9 mouse cellular contexts compared by ENCODE assay signal in genomic region chr4:128543378-128543777, GRCm38 (mm10).
A peak's percentile ranks its signal among the peaks of the same experiment; 100 is the strongest.
DNase-seq lines count a peak whose midpoint lies in the region; ATAC-seq and TF ChIP-seq lines count a peak whose summit lies in the region.
"Had no signal": no experiment of that assay in that cellular context is flagged by ENCODE, and none has a peak within 500 bp of the region (broad histone marks: within the 10 kb centered on the region; RNA-seq: fewer than 3 reads in every experiment).

No protein-coding gene starts in this region.

- TF ChIP-seq EP300 in liver, postnatal 0 days (IDR thresholded peaks at IDR 0.05; ENCODE audit: low read depth): no peak

- peaks cover 4% of the 10 kb centered on the region for H3K27me3 ChIP-seq in Patski
- no peaks in the 10 kb centered on the region for H3K27me3 ChIP-seq in liver, postnatal 0 days (ENCODE audit: insufficient read depth, low read length)
- H3K27me3 ChIP-seq in thymus, adult 2 months (ENCODE audit: control insufficient read depth, insufficient read depth, low read length): no peaks in the 10 kb centered on the region

- no peak overlapping the region for H3K9ac ChIP-seq in liver, postnatal 0 days (replicated peaks)

- POLR2A ChIA-PET in Patski (lab: Charles Lee): no interaction called here

- 20% methylated on average over 2 of the region's 2 CpGs for WGBS in lung, adult 2 months
- 20% methylated on average over 2 of the region's 2 CpGs for WGBS in liver, postnatal 0 days (ENCODE audit: insufficient replicate concordance)
- 27% methylated on average over 2 of the region's 2 CpGs for WGBS in thymus, adult 2 months

- no peak for DNase-seq in gastrocnemius, adult 2 months
- no peak for DNase-seq in gastrocnemius, postnatal 14 days
- DNase-seq in lung, adult 2 months: peak; percentile 11
- no peak for DNase-seq in lung, postnatal 25 days (ENCODE audit: low spot score)
- no peak for DNase-seq in Patski (ENCODE audit: low read depth, low spot score)
- no peak for DNase-seq in liver, postnatal 0 days
- DNase-seq in thymus, adult 2 months: no peak

- TF ChIP-seq CTCF in gastrocnemius, adult 2 months (IDR thresholded peaks at IDR 0.05): peak; percentile 57
- TF ChIP-seq CTCF in lung, adult 2 months (IDR thresholded peaks at IDR 0.05; ENCODE audit: insufficient read depth, low read length): 0 out of 2 replicates have a peak, but pooled peaks have one; percentile 4
- peak; percentile 63 for TF ChIP-seq CTCF in Patski (IDR thresholded peaks at IDR 0.05)
- peak; percentile 47 for TF ChIP-seq CTCF in liver, postnatal 0 days (IDR thresholded peaks at IDR 0.05; ENCODE audit: low read depth)
- no peak for TF ChIP-seq CTCF in thymus, adult 2 months (IDR thresholded peaks at IDR 0.05; ENCODE audit: borderline replicate concordance, control insufficient read depth, extremely low read depth, insufficient read depth, low read length, poor library complexity)

- CTCF ChIA-PET in Patski (lab: Charles Lee): no interaction called here

- in situ Hi-C loops in Patski (cut with MboI; ENCODE audit: low pct_unique_long_range_greater_than_20kb): loop anchor here (10.0 to 25.0 kb wide), 4 partner anchors 406 to 1179 kb away; no protein-coding TSS in a partner anchor

- no peak for ATAC-seq in Patski
- ATAC-seq in liver, postnatal 0 days: no peak
- no peak for ATAC-seq in erythroid progenitor cell, adult 5-6 weeks (replicated peaks; ENCODE audit: low FRiP score, poor library complexity, severe bottlenecking)

- no peak overlapping the region for H3K27ac ChIP-seq in gastrocnemius, adult 2 months
- no peak overlapping the region for H3K27ac ChIP-seq in liver, postnatal 0 days (ENCODE audit: low read depth)
- H3K27ac ChIP-seq in thymus, adult 2 months (ENCODE audit: control insufficient read depth, insufficient read depth, low read length): no peak overlapping the region

- no peaks in the 10 kb centered on the region for H3K4me1 ChIP-seq in lung, adult 2 months (ENCODE audit: control insufficient read depth, insufficient read depth, low read length)
- no peaks in the 10 kb centered on the region for H3K4me1 ChIP-seq in liver, postnatal 0 days (ENCODE audit: insufficient read depth)
- no peaks in the 10 kb centered on the region for H3K4me1 ChIP-seq in thymus, adult 2 months (replicated peaks; ENCODE audit: control insufficient read depth, insufficient read depth, low read length)

- H3K9me3 ChIP-seq in liver, postnatal 0 days (ENCODE audit: low read length): no peaks in the 10 kb centered on the region

- H3K36me3 ChIP-seq in liver, postnatal 0 days (replicated peaks; ENCODE audit: insufficient read depth, low read length): no peaks in the 10 kb centered on the region
- H3K36me3 ChIP-seq in thymus, adult 2 months (ENCODE audit: control insufficient read depth, insufficient read depth, low read length): no peaks in the 10 kb centered on the region

- no peak for TF ChIP-seq POLR2A in lung, adult 2 months (IDR thresholded peaks at IDR 0.05; ENCODE audit: borderline replicate concordance, extremely low read depth, low read depth, low read length)
- TF ChIP-seq POLR2A in thymus, adult 2 months (IDR thresholded peaks at IDR 0.05; ENCODE audit: control insufficient read depth, extremely low read depth, insufficient read depth, low read length, poor library complexity): no peak

- no peak overlapping the region for H3K4me2 ChIP-seq in liver, postnatal 0 days (ENCODE audit: low read depth, low read length)

- H3K4me3 ChIP-seq in gastrocnemius, adult 2 months: no peak overlapping the region
- no peak overlapping the region for H3K4me3 ChIP-seq in lung, adult 2 months (replicated peaks; ENCODE audit: extremely low read depth, low read depth, low read length)
- no peak overlapping the region for H3K4me3 ChIP-seq in liver, postnatal 0 days (ENCODE audit: low read depth, low read length)
- H3K4me3 ChIP-seq in thymus, adult 2 months (ENCODE audit: control insufficient read depth, insufficient read depth, low read length): no peak overlapping the region
- H3K4me3 ChIP-seq: myocyte had no signal

- intact Hi-C loops in gastrocnemius, adult 2 months (cut with DNase I): no loop called here
- intact Hi-C loops in gastrocnemius, postnatal 14 days (cut with DNase I; ENCODE audit: low total_unique reads): no loop called here
